Mouse (Mus musculus): ENCODE data around the gene Mapk8ip3.
A peak's percentile ranks its signal among the peaks of the same experiment; 100 is the strongest.

Mapk8ip3 gene

GRCm38 (mm10) chr17:24884391-24884790 lies 52.4 kb downstream of the Mapk8ip3 start:
- DNase-seq = no peak

GRCm38 (mm10) chr17:24881738-24882440 lies 54.9 kb downstream of the Mapk8ip3 start:
- DNase-seq = peak; percentile 79

GRCm38 (mm10) chr17:24878531-24878930 lies 58.2 kb downstream of the Mapk8ip3 start:
- no peak for DNase-seq

GRCm38 (mm10) chr17:24878117-24878397 lies 58.7 kb downstream of the Mapk8ip3 start:
- DNase-seq = no peak

- no peak for DNase-seq
Observed at GRCm38 (mm10) chr17:24877336-24878116, 59.3 kb downstream of the Mapk8ip3 start.

- no peak for DNase-seq
Observed at GRCm38 (mm10) chr17:24874989-24875388, 61.8 kb downstream of the Mapk8ip3 start.

- DNase-seq = no peak
Observed at GRCm38 (mm10) chr17:24874405-24874745, 62.4 kb downstream of the Mapk8ip3 start.

- no peak for DNase-seq
Observed at GRCm38 (mm10) chr17:24873695-24874404, 62.9 kb downstream of the Mapk8ip3 start.

GRCm38 (mm10) chr17:24867914-24868313 lies 68.9 kb downstream of the Mapk8ip3 start:
- DNase-seq = no peak

GRCm38 (mm10) chr17:24865776-24866175 lies 71.0 kb downstream of the Mapk8ip3 start, which contains the start of gene Igfals:
Gene Igfals (plus strand): TSS chr17:24865997.
- no peak for DNase-seq

GRCm38 (mm10) chr17:24861785-24862184 lies 75.0 kb downstream of the Mapk8ip3 start:
- DNase-seq = no peak

- DNase-seq = no peak
Observed at GRCm38 (mm10) chr17:24860076-24860475, 76.7 kb downstream of the Mapk8ip3 start.

GRCm38 (mm10) chr17:24858967-24859366 lies 77.8 kb downstream of the Mapk8ip3 start:
- no peak for DNase-seq

GRCm38 (mm10) chr17:24857831-24858470 lies 78.8 kb downstream of the Mapk8ip3 start:
- no peak for DNase-seq

- DNase-seq = no peak
Observed at GRCm38 (mm10) chr17:24856589-24856988, 80.2 kb downstream of the Mapk8ip3 start.

- DNase-seq = no peak
Observed at GRCm38 (mm10) chr17:24855838-24856464, 80.8 kb downstream of the Mapk8ip3 start.

- DNase-seq = no peak
Observed at GRCm38 (mm10) chr17:24851381-24852125, 85.2 kb downstream of the Mapk8ip3 start.

GRCm38 (mm10) chr17:24850773-24851127 lies 86.0 kb downstream of the Mapk8ip3 start:
- no peak for DNase-seq

- DNase-seq = peak; percentile 100
Observed at GRCm38 (mm10) chr17:24850065-24850772, 86.6 kb downstream of the Mapk8ip3 start, which contains the start of gene Fahd1. Gene Fahd1 (minus strand): TSS chr17:24850364.

GRCm38 (mm10) chr17:24849733-24850064 lies 87.1 kb downstream of the Mapk8ip3 start:
- no peak for DNase-seq

GRCm38 (mm10) chr17:24848600-24849031 lies 88.2 kb downstream of the Mapk8ip3 start:
- no peak for DNase-seq

GRCm38 (mm10) chr17:24847386-24847785 lies 89.4 kb downstream of the Mapk8ip3 start:
- DNase-seq = no peak
